Mouse (Mus musculus) liver, adult 2 months (tissue): ENCODE data around the gene Zbtb43. TPM values are rescaled to one million over a fixed set of nuclear protein-coding genes. Genes with fewer than 3 reads are reported as not detected.

Experiments
- DNase-seq: peaks from one replicate; pipeline ENCODE4 v3.0.0-alpha.2; 2011; ENCODE audit warnings: low read depth, low spot score; ENCODE audit errors: extremely low read depth
- H3K27ac ChIP-seq: fragments of 200-500 bp; replicated peaks from 2 replicates; pipeline ENCODE4 v1.5.1; 2012; ENCODE audit warnings: low read depth, mild to moderate bottlenecking, control low read depth, inconsistent platforms, low read length; ENCODE audit not compliant: insufficient read depth
- H3K27me3 ChIP-seq: fragments of 200-500 bp; 2 replicates; pipeline ENCODE4 v1.6.1; 2012; ENCODE audit warnings: mild to moderate bottlenecking, moderate library complexity, low read length, inconsistent platforms; ENCODE audit not compliant: control insufficient read depth, insufficient read depth
- H3K36me3 ChIP-seq: fragments of 200-500 bp; 2 replicates; pipeline ENCODE4 v1.6.1; 2012; ENCODE audit warnings: low read length, inconsistent platforms; ENCODE audit not compliant: control insufficient read depth, insufficient read depth
- H3K4me1 ChIP-seq: fragments of 200-500 bp; 2 replicates; pipeline ENCODE4 v1.6.1; 2011; ENCODE audit warnings: low read length; ENCODE audit not compliant: control insufficient read depth, insufficient read depth
- H3K4me3 ChIP-seq: fragments of 200-500 bp; 2 replicates; pipeline ENCODE4 v1.5.1; 2011; ENCODE audit warnings: low read depth, mild to moderate bottlenecking, control low read depth, low read length, moderate library complexity; ENCODE audit not compliant: insufficient read depth
- H3K79me2 ChIP-seq: fragments of 200-500 bp; 2 replicates; pipeline ENCODE4 v1.6.1; 2012; ENCODE audit warnings: inconsistent platforms, mild to moderate bottlenecking, low read length, moderate library complexity; ENCODE audit not compliant: control insufficient read depth, insufficient read depth
- H3K9ac ChIP-seq: fragments of 200-500 bp; 2 replicates; pipeline ENCODE4 v1.6.1; 2012; ENCODE audit warnings: low read depth, mild to moderate bottlenecking, control low read depth, inconsistent platforms, low read length
- CTCF ChIP-seq: fragments of 200-500 bp; IDR thresholded peaks from 2 replicates; pipeline ENCODE4 v1.5.1; 2011; ENCODE audit warnings: low read depth, low read length, control low read depth
- POLR2A ChIP-seq: fragments of 200-500 bp; IDR thresholded peaks from 2 replicates; pipeline ENCODE4 v1.6.1; 2011; ENCODE audit warnings: low read length, control low read depth; ENCODE audit not compliant: insufficient read depth; ENCODE audit errors: extremely low read depth
- WGBS: fragments of 180-500 bp; shearing (Covaris S2); methylation state at CpG from one replicate; pipeline ENCODE4 v1.1.7; 2018; 5-methylcytosine and 5-hydroxymethylcytosine counted together
- polyA plus RNA-seq: library from polyadenylated mRNA; depleted of rRNA; stranded (reverse); fragments of >200 nt; gene quantifications from 2 replicates; pipeline ENCODE4 v1.2.3, GENCODE M21; 2012
- total RNA-seq: library from RNA; depleted of rRNA; stranded (reverse); fragments of >200 nt; gene quantifications from 2 replicates; pipeline ENCODE4 v1.2.3, GENCODE M21; 2014

Gene Zbtb43
- total and polyA plus RNA-seq, 2 experiments = 9.0 to 21.6 TPM

DNA sequence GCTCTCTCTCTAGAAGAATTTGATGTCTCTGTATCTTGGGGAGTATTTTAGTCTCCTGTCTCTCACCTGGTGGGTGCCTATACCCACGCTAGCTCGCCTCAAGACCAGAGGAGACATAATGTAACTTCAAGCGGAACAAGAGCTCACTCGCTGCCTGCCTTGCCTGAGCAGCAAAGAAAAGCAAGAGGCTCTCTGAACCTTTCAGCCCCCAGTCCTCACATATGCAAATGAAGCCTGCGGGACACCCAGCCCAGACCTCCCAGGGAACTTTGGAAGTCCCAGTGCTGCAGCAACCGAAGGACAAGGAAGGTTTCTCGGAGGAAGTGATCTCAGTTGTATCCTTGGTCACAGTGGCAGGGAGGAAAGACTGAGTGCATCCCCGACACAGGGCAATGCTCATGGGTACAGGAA, 28.9 kb downstream of the Zbtb43 start:
- H3K27me3 ChIP-seq = no peaks in the 10 kb centered on the region

DNA sequence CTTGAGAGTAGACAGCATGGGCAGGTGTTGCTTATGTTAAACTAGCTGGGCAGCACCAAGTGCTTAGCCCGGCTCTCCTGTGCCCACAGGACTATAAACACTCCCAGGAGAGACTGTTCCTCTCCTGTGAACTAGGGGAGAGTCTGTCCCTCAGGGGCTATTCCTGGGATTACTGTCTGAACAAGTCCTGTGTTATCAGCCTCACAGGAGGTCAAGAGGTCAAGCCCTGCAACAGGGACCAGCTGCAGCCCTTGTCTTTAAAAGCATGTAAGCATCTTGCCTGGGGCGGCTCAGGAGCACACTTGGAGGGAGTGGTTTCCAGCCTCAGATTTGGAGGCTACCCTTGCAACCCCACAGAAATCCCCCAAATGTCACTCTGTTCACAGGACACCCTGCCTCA, 30.0 kb downstream of the Zbtb43 start:
- WGBS = 93% methylated on average over 2 of the region's 2 CpGs
- Histone ChIP-seq H3K4me1 (no peaks in the 10 kb centered on the region), H3K36me3 (no peaks in the 10 kb centered on the region), H3K27me3 (no peaks in the 10 kb centered on the region), H3K9ac (no peak overlapping the region), H3K79me2 (no peaks in the 10 kb centered on the region), H3K4me3 (no peak overlapping the region), H3K27ac (no peak overlapping the region)
- TF ChIP-seq CTCF = no peak
- no peak for TF ChIP-seq POLR2A
- DNase-seq = no peak

More for the DNA sequence above, 28.9 kb downstream of the Zbtb43 start:
- H3K36me3 ChIP-seq = no peaks in the 10 kb centered on the region
- DNase-seq = no peak
- no peak overlapping the region for H3K27ac ChIP-seq
- no peak overlapping the region for H3K9ac ChIP-seq
- no peaks in the 10 kb centered on the region for H3K79me2 ChIP-seq
- whole genome bisulfite sequencing = 71% methylated on average over 8 of the region's 8 CpGs
- H3K4me3 ChIP-seq = no peak overlapping the region
- no peaks in the 10 kb centered on the region; the same call in 1 of the 2 replicates for H3K4me1 ChIP-seq
- TF ChIP-seq CTCF (no peak), POLR2A (no peak)

DNA sequence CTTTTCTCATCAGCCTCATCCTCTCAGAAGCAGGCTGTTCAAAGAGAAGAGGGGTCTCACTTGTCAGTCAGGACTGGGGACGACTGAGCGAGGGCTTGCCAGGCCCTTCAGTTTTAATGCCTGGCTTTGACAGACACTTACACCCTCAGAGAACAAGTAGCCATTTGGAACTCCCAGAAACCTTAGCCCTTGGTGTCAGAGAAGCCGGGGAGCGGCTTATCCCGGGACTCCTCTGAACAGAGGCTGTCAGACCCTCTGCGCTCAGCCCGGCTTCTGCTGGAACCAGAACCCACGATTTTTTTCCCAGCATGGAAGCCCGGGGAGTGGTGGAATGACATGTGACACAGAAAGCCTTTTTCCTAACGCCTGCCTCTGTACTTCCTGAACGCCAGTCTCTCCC, 31.2 kb downstream of the Zbtb43 start:
- Histone ChIP-seq H3K27ac (no peak overlapping the region), H3K79me2 (no peaks in the 10 kb centered on the region), H3K4me1 (no peaks in the 10 kb centered on the region), H3K36me3 (no peaks in the 10 kb centered on the region), H3K27me3 (no peaks in the 10 kb centered on the region), H3K4me3 (no peak overlapping the region), H3K9ac (no peak overlapping the region)
- no peak for DNase-seq
- 85% methylated on average over 11 of the region's 11 CpGs for WGBS
- no peak for TF ChIP-seq CTCF
- no peak for TF ChIP-seq POLR2A

DNA sequence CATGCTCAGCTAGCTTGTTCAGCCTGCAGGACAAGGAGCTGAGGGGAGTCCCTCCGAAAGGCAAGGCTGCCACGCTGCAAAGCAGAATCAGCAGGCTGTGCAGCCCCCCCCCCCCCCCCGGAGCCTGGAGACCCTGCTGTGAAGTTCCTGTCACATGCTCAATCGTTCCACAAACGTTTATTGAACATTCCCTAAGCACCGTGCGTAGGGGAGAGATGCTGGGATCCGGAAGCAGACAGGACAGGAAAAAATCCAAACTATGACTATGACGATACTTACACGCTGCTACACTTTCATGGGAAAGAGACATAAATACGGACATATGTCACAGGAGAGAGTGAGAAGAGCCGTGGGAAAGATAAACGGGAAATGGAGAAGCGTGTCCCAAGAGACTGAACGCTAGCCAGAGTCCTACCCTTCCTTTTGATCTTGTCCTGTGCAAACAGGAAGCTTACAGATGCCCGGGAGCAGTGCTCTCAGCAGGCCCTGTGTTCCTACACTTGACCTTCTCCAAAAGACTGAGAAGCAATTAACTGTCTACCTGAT, 32.3 kb downstream of the Zbtb43 start:
- TF ChIP-seq CTCF (no peak), POLR2A (no peak)
- WGBS = 5% methylated on average over 16 of the region's 16 CpGs

DNA sequence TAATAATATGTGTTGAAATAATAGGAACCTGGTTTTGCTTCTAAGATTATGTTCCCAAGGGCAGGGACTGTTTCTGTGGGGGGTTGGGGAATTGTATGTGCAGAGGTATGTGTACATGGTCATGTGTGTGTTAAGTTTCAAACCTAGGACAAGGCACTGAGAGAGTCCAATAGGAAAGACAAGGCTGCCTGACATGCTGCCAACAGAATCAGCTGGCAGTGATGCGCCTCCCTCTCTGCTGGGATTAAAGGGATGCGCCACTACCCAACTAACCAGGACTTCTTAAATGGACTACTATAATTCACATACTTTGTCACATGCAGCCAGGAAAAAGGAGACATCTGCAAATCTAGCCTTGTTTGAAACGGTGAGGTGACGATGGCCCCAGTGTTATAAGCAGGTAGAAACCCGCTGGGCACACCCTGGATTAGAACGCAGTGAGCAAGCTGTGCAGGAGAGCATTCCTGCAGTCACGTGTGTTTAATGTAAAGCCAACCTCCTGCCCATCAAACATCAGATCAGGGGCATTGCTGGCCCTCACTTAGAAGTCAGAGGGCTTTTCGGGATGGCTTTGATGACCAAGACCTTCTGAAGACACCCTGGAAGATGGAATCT, 33.2 kb downstream of the Zbtb43 start:
- Histone ChIP-seq H3K27me3 (no peaks in the 10 kb centered on the region), H3K4me1 (peaks cover 2% of the 10 kb centered on the region; the same call in 1 of the 2 replicates), H3K4me3 (no peak overlapping the region), H3K79me2 (peaks cover 8% of the 10 kb centered on the region), H3K27ac (no peak overlapping the region), H3K36me3 (no peaks in the 10 kb centered on the region), H3K9ac (no peak overlapping the region)
- WGBS = 51% methylated on average over 8 of the region's 8 CpGs
- DNase-seq = no peak
- TF ChIP-seq POLR2A = no peak
- TF ChIP-seq CTCF = no peak

More for the DNA sequence above, 32.3 kb downstream of the Zbtb43 start:
- Histone ChIP-seq H3K4me3 (no peak overlapping the region), H3K27me3 (no peaks in the 10 kb centered on the region), H3K9ac (no peak overlapping the region), H3K27ac (no peak overlapping the region), H3K36me3 (no peaks in the 10 kb centered on the region), H3K4me1 (peaks cover 2% of the 10 kb centered on the region; the same call in 1 of the 2 replicates), H3K79me2 (peaks cover 2% of the 10 kb centered on the region)
- no peak for DNase-seq

DNA sequence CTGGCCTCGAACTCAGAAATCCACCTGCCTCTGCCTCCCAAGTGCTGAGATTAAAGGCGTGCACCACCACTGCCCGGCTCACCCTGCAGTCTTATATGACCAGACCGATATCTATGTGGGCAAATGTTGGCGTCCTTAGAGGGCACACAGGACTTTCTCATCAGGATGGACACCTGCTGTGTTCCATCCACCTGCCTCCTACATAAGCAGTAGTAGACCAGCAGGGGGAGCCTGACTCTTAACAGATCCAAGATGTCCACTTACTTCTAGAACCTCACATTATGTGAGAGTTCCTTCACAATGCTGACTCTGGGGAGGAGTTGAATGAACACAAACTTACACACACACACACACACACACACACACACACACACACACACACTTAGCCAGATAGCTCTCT, 35.5 kb downstream of the Zbtb43 start:
- H3K36me3 ChIP-seq = no peaks in the 10 kb centered on the region
- no peak overlapping the region for H3K4me3 ChIP-seq
- WGBS = 64% methylated on average over 5 of the region's 5 CpGs
- H3K79me2 ChIP-seq = peaks cover 8% of the 10 kb centered on the region
- peak; percentile 71 for DNase-seq
- H3K27ac ChIP-seq = no peak overlapping the region
- no peaks in the 10 kb centered on the region for H3K27me3 ChIP-seq
- H3K4me1 ChIP-seq = peaks cover 5% of the 10 kb centered on the region; the same call in 1 of the 2 replicates
- TF ChIP-seq POLR2A = no peak
- TF ChIP-seq CTCF = peak; percentile 48; the same call in 1 of the 2 replicates
- H3K9ac ChIP-seq = no peak overlapping the region
